Mouse (Mus musculus) stomach, postnatal 0 days (tissue): ENCODE measurements around the gene Kcnmb1.

Experiments
- CTCF ChIP-seq: IDR thresholded peaks from 2 replicates; pipeline ENCODE4 v1.5.1; 2016; ENCODE audit warnings: antibody characterized with exemption, low read depth, mild to moderate bottlenecking, moderate library complexity
- EP300 ChIP-seq: optimal IDR thresholded peaks from 2 replicates; pipeline ENCODE3; 2016; ENCODE audit warnings: antibody characterized with exemption

DNA sequence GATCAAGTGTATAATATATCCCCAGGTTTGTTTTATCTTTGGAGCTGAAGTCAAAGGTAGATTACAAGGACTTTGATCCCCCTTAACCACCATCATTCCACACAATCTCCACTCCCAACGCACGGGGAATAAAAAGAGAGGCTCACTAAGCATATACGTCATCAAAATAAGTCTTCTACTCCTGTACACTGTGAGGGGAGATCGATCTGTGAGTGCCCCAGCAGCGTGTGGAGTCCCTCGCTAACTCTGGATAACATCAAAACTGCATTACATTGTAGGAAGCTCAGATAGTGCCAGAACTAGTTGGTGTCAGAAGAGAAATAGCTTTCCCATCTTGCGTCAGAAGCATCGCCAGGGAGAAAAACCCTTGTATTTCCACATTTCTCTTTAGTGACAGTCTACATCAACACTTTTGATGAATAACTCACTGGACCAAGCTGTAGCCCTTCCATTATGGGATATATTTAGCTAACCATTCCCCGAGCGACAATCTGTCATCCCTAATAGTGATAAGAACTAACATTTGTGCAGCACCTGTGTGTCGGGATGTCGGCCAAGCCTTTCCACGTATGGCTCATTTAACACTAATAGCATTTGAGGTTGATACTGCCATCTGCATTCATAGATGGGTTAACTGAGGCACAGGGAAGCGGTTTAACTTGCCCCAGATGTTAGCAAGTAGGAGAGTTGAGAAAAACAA lies 11.7 kb downstream of the Kcnmb1 start:
- no peak for TF ChIP-seq CTCF
- no peak for TF ChIP-seq EP300
